Mouse (Mus musculus): ENCODE results near the gene Klrg1.

DNA sequence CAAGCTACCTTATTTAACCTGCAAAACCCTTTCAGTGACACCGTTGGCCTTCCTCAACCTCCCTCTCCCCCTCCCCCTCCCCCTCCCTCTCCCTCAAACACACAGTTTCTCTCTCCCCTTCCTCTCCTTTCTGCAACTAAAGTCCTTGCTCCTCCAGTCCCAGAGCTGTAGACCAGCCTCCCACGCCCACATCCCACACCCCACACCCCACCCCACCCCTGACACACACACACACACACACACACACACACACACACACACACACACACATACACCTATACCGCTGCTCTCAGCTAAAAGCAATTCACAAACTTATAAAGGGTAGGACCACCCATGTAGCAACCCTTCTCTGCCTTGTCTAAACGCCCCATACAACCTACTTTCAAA is 15.5 kb upstream of the Klrg1 start:
- no peak for TF ChIP-seq POLR2A (IDR thresholded peaks at IDR 0.05; ENCODE audit: insufficient read depth, low read depth, low read length)
- TF ChIP-seq EP300 (IDR thresholded peaks at IDR 0.05; ENCODE audit: insufficient read depth, low read depth, low read length), result no peak
- no peak for TF ChIP-seq CTCF (IDR thresholded peaks at IDR 0.05)
